8 mouse cellular contexts compared by ENCODE assay signal in genomic region chr1:135258380-135259127, GRCm38 (mm10). TPM values are rescaled to one million over a fixed set of nuclear protein-coding genes. Genes with fewer than 3 reads are reported as not detected.
DNase-seq lines count a peak whose midpoint lies in the region; ATAC-seq and TF ChIP-seq lines count a peak whose summit lies in the region.

Gene Elf3 (minus strand): TSS chr1:135258568.

- peaks cover 50% of the 10 kb centered on the region for H3K36me3 ChIP-seq in E14TG2a.4 (ENCODE audit: insufficient read depth, low read length)
- H3K36me3 ChIP-seq in forebrain, embryonic 13.5 days (ENCODE audit: poor library complexity, severe bottlenecking): peaks cover 20% of the 10 kb centered on the region

- H3K9ac ChIP-seq in forebrain, embryonic 13.5 days: peak within 1 kb of the TSS; percentile 37

- no peak for TF ChIP-seq CTCF in E14TG2a.4 (conservative IDR thresholded peaks at IDR 0.05; ENCODE audit: low read length)
- no peak for TF ChIP-seq CTCF in bone marrow macrophage, adult 2 months (IDR thresholded peaks at IDR 0.05; ENCODE audit: low read depth, low read length)
- no peak for TF ChIP-seq CTCF in lung, adult 2 months (IDR thresholded peaks at IDR 0.05; ENCODE audit: insufficient read depth, low read length)

- no peak for TF ChIP-seq POLR2A in bone marrow macrophage, adult 2 months (IDR thresholded peaks at IDR 0.05; ENCODE audit: borderline replicate concordance, low read depth, low read length)
- TF ChIP-seq POLR2A in lung, adult 2 months (IDR thresholded peaks at IDR 0.05; ENCODE audit: borderline replicate concordance, extremely low read depth, low read depth, low read length): peak; percentile 96

- WGBS in forebrain, embryonic 13.5 days: 2% methylated on average over 19 of the region's 19 CpGs
- 27% methylated on average over 19 of the region's 19 CpGs for WGBS in lung, adult 2 months

- peak within 1 kb of the TSS; percentile 77 for H3K4me3 ChIP-seq in E14TG2a.4 (replicated peaks; ENCODE audit: low read length)
- peak within 1 kb of the TSS; percentile 4; the same call in 1 of the 2 replicates for H3K4me3 ChIP-seq in bone marrow macrophage, adult 2 months (ENCODE audit: insufficient read depth, low read length)
- peak within 1 kb of the TSS; percentile 24 for H3K4me3 ChIP-seq in forebrain, embryonic 13.5 days
- peak within 1 kb of the TSS; percentile 59 for H3K4me3 ChIP-seq in lung, adult 2 months (replicated peaks; ENCODE audit: extremely low read depth, low read depth, low read length)

- peak; percentile 94 for DNase-seq in kidney, adult 18-20 months
- DNase-seq in lung, adult 2 months: peak; percentile 83
- DNase-seq in retina, postnatal 7 days (ENCODE audit: low read depth, low spot score): peak; percentile 19
- DNase-seq in layer of hippocampus, adult 9-11 months: no peak

- H3K27ac ChIP-seq in bone marrow macrophage, adult 2 months (ENCODE audit: insufficient read depth, low read depth, low read length): no peak within 1 kb of the TSS
- H3K27ac ChIP-seq in forebrain, embryonic 13.5 days: peak within 1 kb of the TSS; percentile 12; the same call in 1 of the 2 replicates

- no peaks in the 10 kb centered on the region for H3K27me3 ChIP-seq in E14TG2a.4 (ENCODE audit: insufficient read depth, low read length)
- no peaks in the 10 kb centered on the region for H3K27me3 ChIP-seq in forebrain, embryonic 13.5 days

- H3K4me2 ChIP-seq in forebrain, embryonic 13.5 days: peak within 1 kb of the TSS; percentile 58

- H3K9me3 ChIP-seq in E14TG2a.4 (ENCODE audit: low read length): peaks cover 5% of the 10 kb centered on the region; the same call in 1 of the 2 replicates
- no peaks in the 10 kb centered on the region for H3K9me3 ChIP-seq in forebrain, embryonic 13.5 days (replicated peaks)

- peak; percentile 72 for ATAC-seq in forebrain, embryonic 13.5 days
- no peak for ATAC-seq in inflammation-experienced regulatory T-cells, adult 6 months

- H3K4me1 ChIP-seq in E14TG2a.4 (replicated peaks; ENCODE audit: low read depth, low read length): peaks cover 96% of the 10 kb centered on the region
- H3K4me1 ChIP-seq in bone marrow macrophage, adult 2 months (ENCODE audit: control insufficient read depth, insufficient read depth, low read length): no peaks in the 10 kb centered on the region
- H3K4me1 ChIP-seq in forebrain, embryonic 13.5 days: peaks cover 10% of the 10 kb centered on the region
- no peaks in the 10 kb centered on the region; the same call in 1 of the 2 replicates for H3K4me1 ChIP-seq in lung, adult 2 months (ENCODE audit: control insufficient read depth, insufficient read depth, low read length)

RNA-seq across cellular contexts. Expression of gene Elf3, which starts in this region (rescaled TPM):
- not detected in 2 replicates for polyA plus RNA-seq in bone marrow macrophage, adult 2 months (2012; ENCODE audit: insufficient read depth, insufficient read length, missing spikeins)
- polyA plus RNA-seq in forebrain, embryonic 13.5 days (2015; fragmentation: Nextera tagmentation; extraction: Ambion mirVana): 0.22 and 0.34 TPM in 2 replicates
- 19.2 and 19.5 TPM in 2 replicates for polyA plus RNA-seq in lung, adult 2 months (2012; rRNA removed)
- polyA plus RNA-seq in inflammation-experienced regulatory T-cells, adult 6 months (2017; shearing (Covaris generic)): not detected

Comparison
In these comparisons a context has a peak if more than half of its experiments do, and no peak if none do; other contexts are left out.
1. RNA of gene Elf3 (polyA plus RNA-seq): 19.2 to 19.5 TPM in lung, adult 2 months; 0.22 to 0.34 TPM in forebrain, embryonic 13.5 days, not detected in bone marrow macrophage, adult 2 months and not detected in inflammation-experienced regulatory T-cells, adult 6 months; every median in the first group is over 10 times any median in the second.
2. Peak in ATAC-seq, H3K4me3 ChIP-seq, H3K27ac ChIP-seq, H3K9ac ChIP-seq and H3K4me2 ChIP-seq in forebrain, embryonic 13.5 days; RNA of the gene not detected or under 1 TPM.
3. H3K4me3 ChIP-seq: peak in every context shown above with its lines; median percentile 77 in E14TG2a.4; 59 in lung, adult 2 months; 24 in forebrain, embryonic 13.5 days; 4 in bone marrow macrophage, adult 2 months.